Mouse (Mus musculus) frontal cortex, postnatal 10 days (tissue): ENCODE measurements around the gene Cdh23.
A peak's percentile ranks its signal among the peaks of the same experiment; 100 is the strongest.

Experiments
- DNase-seq, 2 experiments: peaks; one replicate each; pipeline ENCODE4 v3.0.0; 2022; ENCODE audit warnings: low spot score in 2 of 2, mixed read lengths in 1 of 2

Gene Cdh23

DNA sequence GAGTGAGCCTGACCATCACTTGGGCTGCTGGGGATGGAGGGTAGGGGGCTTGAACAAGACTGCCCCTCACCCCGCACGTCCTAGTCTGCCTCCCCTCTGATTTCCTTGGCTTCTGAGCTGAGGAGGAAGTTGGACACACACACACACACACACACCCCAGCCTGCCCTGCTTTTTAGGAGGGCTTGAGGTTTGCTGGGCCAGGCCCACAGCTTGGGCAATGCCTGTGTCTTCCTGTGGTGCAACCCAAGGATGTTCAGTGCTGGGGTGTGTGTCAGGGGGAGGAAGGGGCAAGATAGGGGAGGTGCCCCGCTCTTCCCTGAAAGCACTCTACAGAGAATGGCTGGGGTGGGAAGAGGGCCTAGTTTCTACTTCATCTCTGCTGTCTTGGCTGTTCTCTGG is 352.2 kb downstream of the Cdh23 start:
- no peak for DNase-seq

DNA sequence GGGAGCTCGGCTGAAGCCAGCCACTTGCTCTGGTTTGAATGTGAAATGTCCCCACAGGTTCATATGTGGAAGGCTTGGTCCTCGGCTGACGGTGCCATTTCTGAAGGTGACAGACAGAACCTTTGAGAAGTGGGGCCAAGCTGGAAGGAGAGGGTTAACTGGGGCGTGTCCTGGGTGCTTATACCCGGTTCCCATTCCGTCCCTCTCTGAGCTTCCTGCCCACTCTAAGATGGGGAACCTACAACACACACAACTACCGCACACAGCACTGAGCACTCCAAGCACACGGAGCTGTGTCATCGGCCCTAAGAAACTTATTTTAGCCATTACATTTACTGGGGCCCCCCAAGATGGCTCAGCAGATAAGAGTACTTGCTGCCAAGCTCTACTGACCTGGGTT is 354.8 kb downstream of the Cdh23 start:
- no peak for DNase-seq

DNA sequence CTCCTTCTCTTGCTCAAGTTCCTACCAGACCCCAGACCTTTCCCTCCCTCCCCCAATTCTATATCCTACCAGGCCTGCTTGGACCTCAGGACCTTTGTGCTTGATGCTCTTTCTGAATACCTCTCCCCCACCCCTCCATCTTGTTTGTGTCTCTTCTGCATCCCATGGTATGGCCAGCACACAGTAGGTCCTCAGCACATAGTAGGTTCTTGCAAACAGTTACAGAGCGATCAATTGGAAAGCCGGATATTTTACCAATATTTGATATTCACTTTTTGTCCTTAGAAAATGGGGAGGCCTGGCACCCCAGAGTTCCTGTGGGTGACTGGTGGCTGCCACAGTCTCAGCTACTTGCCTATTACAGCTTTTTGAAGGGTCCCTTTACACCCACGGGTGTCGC is 361.3 kb downstream of the Cdh23 start:
- DNase-seq, result no peak

DNA sequence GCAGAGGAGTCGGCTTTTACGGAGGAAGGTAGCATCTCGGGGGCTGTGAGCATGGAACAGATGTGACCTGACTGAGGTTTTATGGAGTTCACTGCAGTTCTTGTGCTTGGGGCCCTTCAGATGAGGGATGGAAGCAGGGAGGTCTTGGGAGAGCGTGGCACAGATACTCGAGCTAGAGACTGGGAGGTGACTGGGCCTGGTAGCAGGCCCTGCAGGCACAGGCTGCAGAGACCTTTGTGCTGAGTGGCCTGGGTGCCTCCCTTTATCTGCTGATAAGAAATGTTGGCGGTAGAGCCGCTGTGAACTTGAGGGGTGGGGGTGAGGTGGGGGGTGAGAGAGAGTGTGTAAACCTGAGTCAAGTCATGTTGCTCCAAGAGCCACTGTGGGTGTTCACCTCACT is 361.7 kb downstream of the Cdh23 start:
- no peak for DNase-seq

DNA sequence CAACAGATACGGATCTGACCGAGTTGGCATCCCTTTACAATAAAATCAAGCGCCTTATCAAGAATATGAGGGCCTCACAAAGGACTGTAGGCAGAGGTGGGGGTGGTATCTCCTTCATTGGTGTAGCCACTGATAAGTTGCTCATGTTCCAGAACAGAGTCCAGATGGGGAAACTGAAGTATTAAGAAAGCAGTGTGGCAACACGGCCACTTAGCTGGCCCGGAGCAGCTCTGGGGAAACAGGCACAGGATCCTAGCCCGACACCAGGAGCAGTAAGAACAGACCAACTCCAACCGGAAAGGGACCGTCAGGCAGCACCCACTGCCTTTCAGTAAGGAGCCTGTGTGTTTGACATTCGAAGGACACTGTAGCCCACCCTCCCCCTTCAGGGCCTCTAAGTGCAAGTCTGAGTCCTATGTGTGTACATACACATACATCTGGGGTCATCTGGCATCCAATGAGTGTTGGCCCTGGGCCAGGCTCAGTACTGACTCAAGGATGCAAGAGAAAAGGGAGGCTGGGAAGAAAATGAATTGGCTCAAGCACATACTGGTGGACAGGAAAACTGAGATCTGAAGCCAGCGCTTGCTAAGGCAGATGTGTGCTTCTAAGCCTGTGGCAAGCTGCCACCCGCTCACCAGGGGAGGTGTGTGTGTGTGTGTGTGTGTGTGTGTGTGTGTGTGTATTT is 367.2 kb downstream of the Cdh23 start:
- no peak for DNase-seq

DNA sequence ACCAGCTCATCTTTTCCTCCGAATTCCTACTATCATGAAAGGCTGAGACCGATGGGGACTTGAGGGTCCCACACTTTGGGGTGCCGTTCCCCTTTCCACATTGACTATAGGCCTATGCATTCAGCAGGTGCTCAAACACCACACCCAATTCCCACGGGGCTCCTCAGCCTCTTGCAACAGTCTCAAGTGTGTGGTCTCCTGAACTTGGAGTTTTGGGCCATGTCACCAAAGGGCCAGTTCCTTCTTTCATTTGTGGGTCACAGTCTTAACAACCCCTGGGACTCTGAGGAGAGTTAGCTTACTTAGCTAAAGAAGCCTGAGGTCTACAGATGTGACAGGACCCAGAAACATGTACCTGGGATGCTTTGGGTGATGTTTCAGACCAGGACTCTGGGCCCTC is 380.1 kb downstream of the Cdh23 start:
- DNase-seq, result no peak

DNA sequence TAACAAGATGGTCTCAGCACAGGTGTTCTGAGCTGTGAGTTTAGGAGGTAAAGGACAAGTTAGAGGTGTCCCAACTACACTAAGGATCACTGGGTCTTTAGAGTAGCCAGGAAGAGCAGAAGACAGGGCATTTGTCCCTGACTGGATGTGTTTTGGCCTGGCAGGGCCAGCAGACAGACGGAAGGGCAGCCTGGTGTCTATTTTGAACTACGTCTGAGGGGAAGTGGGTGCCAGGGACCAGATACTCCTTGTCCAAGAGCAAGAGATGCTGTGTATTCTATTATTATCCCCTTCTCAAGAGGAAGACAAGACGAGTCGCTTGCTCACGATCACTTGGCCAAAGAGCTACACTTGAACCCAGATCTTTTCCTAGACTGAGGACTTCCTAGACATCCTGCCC is 382.7 kb downstream of the Cdh23 start:
- DNase-seq, result no peak

DNA sequence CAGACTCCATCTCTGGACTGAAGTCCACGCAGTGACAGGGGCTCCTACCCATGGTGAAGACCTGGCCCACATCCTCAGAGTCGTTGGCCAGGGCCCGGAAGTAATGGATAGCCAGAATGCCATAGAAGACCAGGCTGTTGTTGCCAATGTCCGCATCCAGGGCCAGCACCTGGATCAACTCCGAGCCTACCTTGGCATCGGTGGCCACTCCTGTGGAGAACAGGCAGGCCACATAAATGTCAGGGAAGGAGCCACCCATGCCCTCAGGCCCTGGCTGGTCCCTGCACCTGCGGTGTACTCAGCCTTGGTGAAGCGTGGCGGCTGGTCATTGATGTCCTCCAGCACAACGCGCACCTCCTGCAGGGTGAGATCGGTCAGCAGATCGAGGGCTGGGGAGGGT is 385.7 kb downstream of the Cdh23 start:
- no peak for DNase-seq

DNA sequence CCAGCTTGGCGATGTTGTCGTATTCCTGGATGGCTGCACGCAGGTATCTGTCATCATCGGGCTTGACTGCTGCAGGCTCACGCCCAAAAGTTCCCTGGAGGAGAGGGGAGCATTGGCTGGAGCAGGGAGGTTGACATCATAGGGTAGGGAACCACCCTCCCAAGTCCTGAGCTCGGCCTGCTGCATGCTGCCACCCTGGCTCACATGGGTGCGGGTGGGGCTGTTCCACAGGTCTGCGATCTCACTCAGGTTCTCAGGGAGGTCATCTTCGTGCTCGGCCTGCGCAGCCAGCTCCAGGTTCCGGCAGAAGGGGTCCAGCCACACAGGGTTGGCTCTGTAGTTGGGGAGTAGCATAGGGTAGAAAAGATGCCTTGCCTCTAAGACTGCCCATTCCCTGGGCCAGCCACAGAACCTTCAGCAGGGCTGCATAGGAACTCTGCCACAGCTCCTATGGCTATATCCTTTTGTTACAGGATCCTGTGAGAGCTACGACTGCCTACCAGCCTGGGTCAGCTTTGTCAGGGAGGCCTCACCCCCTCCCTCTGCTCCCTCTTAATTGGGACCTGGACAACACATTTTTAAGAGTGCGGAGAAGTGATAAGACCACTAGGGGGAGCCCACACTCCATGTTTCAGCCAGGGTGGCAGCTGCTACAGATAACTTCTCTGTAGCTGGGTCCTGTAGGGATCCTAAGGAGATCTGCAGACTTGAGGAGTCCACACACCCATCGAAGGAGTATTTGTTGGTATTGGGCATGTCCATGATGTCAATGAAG is 391.2 kb downstream of the Cdh23 start:
- peak in 1 of 2 experiments; percentile 78 for DNase-seq

DNA sequence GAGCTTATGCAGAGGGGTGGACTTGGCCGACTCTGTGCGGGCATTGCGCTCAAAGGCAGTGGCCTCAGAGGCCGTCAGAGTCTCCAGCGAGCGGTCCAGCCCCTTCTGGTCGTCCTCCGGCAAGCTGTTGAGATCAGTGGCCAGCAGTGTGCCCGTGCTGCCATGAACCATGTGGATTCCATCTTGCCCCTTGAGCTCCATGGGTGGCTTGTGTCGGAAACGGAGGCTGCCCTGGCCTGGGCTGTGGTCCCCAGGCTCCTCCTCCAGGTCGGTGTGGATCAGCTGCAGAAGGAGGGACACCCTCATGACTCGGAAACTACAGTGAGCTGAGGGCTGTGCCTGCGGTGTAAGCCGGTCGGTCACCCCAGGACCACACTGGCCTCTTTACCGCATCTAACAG is 392.9 kb downstream of the Cdh23 start:
- no peak for DNase-seq

DNA sequence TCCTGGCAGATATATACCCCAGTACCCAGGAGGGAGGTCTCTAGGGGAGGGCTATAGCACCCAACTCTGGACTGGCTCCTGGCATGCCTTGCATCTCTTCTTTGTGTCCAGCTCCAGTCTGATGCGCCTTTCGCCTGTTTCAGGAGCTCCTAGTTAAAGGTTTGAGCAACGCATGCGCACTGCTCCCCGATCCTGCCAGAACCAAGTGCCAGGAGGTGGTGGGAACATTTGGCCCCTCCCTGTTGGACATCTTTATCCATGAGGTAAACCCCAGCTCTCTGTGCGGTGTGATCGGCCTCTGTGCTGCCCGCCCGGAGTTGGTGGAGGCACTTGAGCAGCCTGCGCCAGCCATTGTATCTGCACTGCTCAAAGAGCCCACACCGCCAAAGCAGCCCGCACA is 396.7 kb downstream of the Cdh23 start:
- DNase-seq, result peak in 1 of 2 experiments; percentile 4

DNA sequence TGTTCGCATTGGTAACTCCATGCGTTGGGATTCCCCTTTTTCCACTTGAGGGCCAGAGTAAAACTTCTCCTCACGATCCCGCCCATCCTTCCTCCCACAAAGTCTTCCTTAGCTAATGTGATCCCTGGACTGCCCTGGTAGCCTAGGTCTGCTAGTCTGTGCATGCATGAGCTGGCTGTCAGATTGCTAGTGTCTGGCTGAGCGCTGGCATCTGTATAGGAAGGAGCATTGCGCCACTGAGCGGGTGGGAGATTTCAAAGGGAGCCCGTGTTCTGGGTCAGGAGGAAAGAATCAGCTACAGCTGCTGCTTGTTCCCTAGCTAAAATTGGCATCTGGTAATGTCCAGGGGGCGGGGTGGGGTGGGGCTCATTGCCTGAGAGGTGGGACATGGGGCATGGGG is 400.3 kb downstream of the Cdh23 start:
- no peak for DNase-seq

DNA sequence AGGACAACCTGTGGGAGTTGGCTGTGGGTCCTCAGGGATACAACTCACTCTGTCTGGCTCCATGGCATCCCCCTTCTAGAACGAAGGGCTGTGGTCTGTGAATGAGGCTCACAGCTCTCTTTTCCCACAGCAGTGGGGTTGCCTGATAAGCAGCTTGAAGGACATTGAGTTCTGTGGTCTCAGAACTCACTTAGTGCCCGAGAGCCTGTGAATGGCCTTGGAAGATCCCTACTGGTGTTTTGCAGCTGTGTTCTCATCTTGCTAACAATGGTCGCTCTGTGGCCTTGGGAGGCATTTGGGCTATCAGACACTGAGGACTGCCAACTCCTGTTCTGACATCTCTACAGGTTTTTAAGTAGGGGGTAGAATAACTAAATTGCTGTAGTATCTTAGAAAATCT is 400.9 kb downstream of the Cdh23 start:
- DNase-seq, result no peak

DNA sequence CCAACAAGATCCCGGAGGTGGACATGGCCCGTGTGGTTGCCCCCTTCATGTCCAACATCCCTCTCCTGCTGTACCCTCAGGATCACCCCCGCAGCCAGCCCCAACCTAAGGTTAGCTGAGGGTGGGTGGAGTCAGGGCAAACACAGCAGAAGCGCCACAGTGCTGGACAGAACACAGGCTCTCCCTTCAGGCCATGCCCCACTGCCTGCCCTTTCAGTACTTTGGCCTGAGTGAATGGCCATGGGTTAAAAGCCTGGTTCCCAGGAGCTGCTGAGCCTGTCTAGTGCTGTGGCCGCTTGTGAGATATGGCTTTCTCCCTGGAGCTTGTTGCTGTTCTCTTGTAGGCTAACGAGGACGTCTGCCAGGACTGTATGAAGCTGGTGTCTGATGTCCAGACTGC is 401.7 kb downstream of the Cdh23 start:
- no peak for DNase-seq

DNA sequence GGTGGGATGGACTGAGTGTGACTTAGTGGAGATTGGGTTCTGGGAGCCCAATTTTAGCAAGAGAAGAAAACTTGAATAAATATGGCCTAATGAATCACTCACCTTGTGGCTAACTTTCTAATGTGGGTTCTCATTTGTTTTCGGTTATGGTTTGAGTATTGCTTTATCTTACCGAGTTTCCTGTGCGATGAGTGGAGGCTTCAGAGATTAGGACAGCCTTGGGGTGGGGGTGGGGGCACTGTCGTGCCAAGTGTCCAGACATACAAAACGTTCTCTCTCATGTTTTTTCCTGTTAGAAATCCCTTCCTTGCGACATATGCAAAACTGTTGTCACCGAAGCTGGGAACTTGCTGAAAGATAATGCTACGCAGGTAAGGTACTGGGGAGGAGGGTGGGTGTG is 404.1 kb downstream of the Cdh23 start:
- no peak for DNase-seq

DNA sequence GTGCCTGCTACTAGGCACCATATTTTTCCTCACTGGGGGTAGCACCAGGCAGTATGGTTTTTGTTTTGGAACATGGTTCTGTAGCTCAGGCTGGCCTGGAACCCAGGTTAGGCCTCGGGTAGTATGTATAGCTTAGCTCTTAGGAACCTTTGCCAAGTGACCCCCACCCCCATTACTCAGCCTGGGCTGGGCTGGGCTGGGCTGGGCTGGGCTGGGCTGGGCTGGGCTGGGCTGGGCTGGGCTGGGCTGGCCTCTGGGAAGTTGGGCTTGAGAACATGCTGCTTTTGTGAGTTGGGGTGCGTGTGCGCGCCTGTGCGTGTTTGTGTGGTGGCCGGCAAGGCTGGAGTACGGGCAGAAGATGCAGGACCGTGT is 405.6 kb downstream of the Cdh23 start:
- DNase-seq, result no peak

DNA sequence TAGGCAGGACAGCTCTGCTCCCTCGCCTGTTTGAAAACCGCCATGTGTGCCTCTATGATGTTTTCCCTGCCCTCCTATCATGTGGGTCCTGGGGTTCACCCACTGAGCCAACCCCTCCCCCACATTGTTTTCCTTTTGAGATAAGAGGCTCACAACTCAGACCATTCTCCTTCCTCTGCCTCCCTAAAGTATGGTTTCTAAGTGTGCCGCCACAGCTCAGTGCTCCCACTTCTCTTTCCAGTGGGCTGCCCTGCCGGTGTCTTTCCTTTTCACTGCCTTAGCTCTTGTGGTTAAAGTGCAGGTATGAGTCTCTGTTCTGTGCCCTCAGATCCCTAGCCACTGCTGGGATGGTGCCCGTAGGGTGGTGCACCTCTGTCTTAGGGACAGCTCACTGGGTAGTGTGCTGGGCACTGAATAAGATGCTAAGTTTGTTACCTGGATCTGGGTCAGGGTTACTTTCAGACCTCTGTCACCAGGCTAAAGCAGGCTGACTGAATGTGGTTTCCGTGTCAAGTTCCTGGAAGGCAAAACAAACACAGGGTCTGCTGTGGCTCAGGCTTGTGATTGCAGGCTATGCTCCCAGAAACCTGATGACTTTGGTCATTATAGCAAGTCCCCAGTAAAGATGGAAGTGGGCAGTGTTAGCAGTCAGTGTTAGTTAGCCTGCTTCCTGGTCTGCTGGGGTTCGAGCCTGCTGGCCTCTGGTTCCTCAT is 406.1 kb downstream of the Cdh23 start:
- no peak for DNase-seq

DNA sequence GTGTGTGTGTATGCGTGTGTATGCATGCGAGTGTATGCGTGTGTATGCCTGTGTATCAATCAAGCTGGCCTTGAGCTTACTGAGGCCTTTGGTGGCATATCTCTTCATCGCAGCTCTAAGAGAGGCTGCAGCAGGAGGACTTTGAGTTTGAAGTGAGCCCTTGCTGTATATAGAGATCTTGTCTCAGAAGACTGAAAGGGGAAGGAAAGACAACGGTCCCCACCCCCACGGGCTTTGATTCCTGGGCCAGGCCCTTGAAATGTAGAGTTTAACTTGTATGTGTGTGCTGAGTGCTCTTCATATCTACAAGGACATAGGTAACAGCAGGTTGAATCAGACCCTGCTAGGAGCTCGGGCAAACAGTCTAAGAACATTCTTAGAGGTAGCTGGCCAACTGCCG is 407.1 kb downstream of the Cdh23 start:
- no peak for DNase-seq

DNA sequence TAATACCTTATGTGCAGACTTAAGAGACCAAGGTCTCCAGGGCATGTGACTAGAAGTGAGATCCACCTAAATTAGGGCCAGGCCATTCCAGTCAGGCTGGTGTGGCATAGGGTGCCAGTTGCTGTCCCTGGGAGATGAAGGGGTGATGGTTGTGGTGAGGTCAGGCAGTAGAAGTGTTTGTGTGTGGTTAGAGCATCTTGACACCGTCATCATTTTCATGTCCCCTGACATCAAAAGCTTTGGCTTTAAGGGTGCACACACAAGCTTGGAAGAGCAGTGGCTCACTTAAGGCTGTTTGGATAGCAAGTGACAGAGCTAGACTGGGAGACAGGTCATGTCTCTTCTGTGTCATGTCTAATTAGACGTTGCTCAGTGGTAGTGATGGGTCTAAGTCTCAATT is 408.6 kb downstream of the Cdh23 start:
- no peak for DNase-seq

DNA sequence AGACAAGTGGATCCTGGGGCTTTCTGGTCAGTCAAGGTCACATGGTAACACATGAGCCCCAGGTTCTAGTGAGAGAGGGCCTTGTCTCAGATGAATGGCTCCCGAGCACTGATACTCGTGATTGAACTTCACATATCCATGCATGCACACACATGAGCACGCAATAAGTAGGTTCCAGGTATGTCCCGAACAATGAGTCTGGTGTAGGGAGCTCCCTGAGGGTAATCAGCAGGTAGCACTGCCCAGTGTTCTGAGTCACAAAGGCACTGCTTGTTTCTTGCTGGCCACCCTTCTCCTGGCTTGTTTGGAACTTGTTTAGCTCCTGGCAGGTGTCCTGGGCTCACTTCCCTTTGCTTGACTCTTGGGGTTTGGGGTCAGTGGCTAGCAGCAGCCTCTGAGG is 409.1 kb downstream of the Cdh23 start:
- no peak for DNase-seq

DNA sequence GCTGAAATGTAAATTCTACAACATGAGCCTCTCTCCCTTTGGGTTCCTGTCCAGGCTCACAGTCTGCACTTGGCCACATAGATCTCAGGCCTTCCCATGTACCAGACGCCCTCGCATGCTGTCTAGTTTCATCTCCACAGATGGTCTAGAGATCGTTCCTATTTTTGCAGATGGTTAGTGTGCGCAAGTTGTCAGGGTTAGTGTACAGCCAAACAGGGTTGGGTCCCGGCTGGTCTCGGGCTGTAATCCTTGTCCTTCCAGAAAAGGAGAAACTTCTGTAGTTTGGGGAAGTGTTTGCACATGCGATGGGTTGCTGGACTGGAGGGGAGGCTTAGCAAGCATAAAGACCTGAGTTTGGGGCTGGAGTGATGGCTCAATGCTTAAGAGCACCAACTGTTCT is 409.7 kb downstream of the Cdh23 start:
- DNase-seq, result no peak

DNA sequence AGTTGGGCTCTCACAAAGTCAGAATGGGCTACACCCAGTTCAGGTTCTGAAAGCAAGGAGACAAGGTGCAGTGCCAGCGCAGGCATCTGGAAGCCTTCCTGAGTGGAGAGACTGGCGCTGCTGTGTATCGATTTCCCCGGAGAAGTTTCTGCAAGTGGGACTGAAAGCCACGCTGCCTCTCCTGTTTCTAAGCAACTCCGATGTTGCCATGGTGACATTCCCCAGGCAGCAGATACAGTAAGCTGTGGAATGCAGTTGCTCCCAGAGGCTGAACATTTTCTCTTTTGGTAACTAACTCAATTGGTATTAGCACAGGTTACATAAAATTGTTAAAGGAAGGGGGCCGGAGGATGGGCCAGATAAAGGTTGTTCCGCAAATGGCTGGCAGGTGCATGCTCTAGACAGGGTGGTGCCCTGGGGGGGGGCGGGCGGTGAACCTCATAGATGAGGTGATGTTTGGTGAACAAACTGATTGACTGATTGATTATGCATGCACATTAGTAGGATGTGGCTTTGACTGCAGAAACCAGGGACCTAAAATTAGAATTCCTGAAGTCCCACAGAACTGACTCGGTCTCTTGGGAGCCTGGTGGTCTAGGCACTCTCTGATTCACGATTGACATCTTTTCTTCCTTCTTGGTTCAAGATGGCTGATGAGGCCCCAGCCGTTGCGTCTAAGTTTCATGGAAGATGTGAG is 410.5 kb downstream of the Cdh23 start:
- peak; percentile 80 to 81 for DNase-seq
